Mouse (Mus musculus): Measurements from ENCODE around the gene Flywch2.

DNA sequence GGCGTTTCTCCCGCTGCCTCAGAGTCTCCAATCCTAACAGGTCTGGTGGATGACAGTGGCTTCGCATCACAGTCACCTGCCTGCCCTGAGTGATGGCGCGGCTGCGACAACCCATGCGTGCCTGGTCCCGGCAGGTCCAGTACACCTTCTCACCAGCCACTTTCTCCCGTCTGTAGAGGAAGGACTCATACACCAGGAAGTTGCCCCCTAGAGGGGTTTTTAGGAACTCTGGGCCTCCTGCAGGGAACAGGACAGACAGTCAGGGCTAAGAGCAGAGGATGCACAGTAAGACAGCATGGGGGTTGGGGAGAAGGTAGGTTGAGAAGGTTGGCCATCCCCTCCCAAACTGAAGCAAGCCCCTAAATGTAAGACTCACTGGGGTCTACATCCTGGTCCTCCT, 25.6 kb downstream of the Flywch2 start:
- no peak for TF ChIP-seq GATA1 (IDR thresholded peaks at IDR 0.05; ENCODE audit: borderline replicate concordance, low read length)
- no peak for TF ChIP-seq FLI1 (IDR thresholded peaks at IDR 0.05; ENCODE audit: low read length)

Measured in megakaryocyte, embryonic 14.5 days (primary cell).